Mouse (Mus musculus) urinary bladder, postnatal 4 days (tissue): Measurements from ENCODE around the gene Pemt.
A peak's percentile ranks its signal among the peaks of the same experiment; 100 is the strongest.

ENCODE experiments used
- DNase-seq, 2 experiments: peaks; one replicate each; pipeline ENCODE4 v3.0.0; 2021 to 2022; ENCODE audit warnings: low spot score in 2 of 2

Pemt gene

DNA sequence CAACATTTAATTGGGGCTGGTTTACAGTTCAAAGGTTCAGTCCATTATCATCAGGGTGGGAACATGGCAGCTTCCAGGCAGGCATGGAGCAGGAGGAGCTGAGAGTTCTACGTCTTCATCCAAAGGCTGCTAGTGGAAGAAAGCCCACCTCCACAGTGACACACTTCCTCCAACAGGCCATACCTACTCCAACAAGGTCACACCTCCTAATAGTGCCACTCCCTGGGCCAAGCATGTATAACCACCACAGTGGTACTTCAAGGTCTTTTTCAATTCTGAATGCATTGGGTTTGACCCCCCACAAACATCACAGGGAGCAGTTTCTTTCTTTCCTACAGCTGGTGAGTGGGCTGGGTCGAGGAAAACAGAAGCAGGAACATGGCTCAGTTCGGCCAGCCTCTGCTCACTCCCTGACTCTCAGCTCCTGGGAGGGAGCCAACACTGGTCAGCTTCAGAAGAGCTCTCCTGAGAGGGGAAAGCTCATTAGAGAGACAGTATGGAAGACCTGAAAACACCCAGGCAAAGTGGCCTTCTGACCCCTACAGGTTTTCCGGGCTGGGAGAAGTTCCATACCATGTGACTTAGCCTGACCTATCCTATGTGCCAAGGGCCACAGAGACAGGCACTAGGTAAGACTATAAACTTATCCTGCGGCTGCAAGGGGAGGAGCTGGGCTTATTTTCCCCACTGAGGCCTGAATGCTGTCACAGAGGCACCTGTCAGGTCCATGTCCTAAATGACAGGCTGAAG lies 44.9 kb downstream of the Pemt start:
- DNase-seq, result no peak

GRCm38 (mm10) chr11:59994318-59994717 lies 52.0 kb downstream of the Pemt start:
- DNase-seq, result no peak

DNA sequence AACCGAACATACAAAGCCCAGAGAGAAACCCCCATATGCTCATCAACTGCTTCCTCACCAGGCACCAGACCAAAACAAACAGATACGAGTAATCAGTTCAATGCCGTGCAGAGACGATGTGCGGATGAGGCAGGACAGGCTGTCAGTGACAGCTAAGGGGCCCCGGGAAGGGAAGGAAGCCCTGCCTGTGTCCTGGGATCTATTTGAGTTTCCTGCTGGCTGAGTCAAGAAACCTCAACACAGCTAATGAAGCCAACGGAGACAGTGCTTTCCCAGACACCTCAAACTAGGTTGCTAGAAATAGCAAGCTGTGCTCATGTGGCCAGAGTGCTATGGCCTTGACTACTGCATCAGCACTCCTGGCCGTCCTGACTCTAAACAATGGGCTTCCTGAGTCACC lies 54.9 kb downstream of the Pemt start:
- no peak for DNase-seq

DNA sequence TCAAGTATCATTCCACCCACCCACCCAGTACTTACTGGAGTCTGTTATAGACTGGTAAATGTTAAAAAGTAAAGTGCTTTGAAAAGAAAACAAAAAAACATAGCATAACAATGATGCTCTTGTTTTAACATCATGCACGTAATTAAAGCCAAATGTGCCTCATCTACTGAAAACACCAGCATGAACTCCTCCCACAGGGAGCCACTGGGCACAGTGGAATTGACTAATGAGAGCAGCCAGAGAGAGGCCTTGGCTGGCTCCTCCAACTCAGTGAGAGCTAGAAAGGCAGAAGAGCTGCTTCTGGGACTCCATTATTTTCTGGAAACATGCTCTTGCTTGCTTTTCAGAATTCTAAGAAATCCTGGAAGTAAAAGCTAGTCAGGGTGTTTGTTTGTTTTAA lies 56.9 kb downstream of the Pemt start:
- DNase-seq, result no peak

DNA sequence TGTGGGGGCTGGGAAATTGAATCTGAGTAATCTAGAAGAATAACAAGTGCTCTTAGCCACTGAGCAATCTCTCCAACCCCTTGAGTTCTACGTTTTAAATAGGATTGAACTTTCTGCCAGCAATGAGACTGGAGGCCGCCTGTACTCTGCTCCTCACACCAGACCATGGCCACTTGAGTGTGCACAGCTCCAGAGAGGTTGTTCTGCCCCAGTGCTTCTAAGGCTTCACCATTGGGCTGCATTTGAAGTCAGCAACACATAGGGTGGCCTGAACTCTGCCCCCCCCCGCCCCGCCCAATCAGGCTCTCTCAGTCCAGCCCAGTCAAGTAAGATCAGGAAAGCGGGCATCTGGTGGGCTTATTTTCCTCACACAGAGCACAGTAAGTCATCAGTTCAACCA lies 68.5 kb downstream of the Pemt start:
- no peak for DNase-seq

GRCm38 (mm10) chr11:59975241-59975640 lies 71.0 kb downstream of the Pemt start:
- no peak for DNase-seq

GRCm38 (mm10) chr11:59973389-59973788 lies 72.9 kb downstream of the Pemt start:
- no peak for DNase-seq

GRCm38 (mm10) chr11:59971691-59972090 lies 74.6 kb downstream of the Pemt start:
- DNase-seq, result no peak

DNA sequence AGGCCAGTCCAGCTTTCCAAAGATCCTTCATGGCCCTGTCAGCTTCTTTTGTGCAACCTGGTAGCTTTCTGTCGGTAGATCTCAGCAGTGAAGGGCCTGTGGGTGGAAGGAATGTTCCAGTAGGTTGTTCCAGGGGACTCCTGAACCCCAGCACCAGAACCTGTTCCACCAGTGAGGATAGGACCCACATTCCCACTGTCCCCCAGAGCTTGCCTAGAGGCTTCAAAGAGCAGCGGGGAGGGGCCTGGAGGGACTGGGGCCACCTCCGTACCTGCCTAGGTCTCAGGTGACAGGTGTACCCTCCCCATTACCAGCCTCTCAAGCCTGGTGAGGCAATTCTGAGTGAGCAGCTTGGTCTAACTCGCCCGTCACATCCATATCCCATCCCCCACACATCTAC lies 75.5 kb downstream of the Pemt start:
- DNase-seq, result no peak

DNA sequence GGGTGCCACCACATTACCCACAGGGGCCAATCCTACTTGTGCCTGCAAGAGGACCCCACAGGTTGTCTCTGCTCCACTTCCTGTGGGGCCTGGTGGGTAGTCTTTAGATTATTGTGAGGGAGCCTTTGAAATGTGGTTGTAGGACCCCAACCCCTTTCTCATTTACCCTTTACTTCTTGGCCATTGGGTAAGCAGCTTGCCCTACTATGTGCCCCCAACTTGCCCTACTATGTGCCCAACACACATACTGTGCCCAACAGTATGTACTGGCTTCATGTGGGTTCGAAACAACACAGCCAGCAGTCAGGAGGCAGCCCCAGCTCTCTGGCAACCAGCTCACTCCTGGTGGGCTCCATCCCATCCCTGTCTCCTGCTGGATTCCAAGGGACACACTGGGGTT lies 78.5 kb downstream of the Pemt start:
- DNase-seq, result no peak

GRCm38 (mm10) chr11:59966102-59966483 lies 80.2 kb downstream of the Pemt start:
- no peak for DNase-seq

DNA sequence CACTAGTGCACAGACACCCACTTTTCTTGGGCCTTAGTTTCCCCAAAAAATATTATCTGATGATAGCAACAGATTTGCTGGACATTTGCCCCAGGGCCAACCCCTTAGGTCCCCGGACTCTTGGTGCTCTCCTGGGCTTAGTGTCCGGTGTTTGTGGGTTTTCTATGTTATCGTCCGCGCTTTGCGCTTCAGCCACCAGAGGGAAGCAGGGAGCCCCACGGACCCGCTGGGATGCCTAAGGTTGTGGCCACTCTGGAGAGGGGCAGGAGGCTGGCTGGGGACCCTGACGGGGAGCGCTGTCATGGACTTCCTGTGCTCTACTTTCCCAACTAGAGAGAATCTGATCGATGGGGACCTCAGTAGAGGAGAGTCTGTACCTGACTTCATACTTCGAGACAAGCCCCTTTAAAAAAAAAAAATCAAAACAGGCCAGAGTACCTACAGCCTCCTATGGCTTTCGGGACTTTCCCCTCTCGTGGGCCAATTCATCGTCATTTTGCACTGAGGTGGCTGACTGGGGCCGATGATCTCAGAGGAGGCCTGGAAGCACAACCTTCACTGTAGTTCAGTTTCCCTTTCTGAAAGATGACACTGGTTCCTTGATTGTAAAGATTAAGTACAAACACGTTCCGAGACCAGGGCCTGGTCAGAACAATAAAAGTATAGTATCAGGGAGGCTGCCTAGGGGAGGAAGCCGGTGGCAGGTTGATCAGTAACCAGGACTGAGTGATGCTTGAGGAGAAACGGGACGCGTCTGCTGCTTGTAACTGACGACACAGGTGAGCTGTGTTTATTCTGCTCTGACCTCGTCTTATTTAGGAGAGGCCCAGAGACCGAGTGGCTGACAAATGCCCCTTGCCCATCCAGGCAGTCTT lies 80.8 kb downstream of the Pemt start:
- DNase-seq, result peak; percentile 73 to 83

DNA sequence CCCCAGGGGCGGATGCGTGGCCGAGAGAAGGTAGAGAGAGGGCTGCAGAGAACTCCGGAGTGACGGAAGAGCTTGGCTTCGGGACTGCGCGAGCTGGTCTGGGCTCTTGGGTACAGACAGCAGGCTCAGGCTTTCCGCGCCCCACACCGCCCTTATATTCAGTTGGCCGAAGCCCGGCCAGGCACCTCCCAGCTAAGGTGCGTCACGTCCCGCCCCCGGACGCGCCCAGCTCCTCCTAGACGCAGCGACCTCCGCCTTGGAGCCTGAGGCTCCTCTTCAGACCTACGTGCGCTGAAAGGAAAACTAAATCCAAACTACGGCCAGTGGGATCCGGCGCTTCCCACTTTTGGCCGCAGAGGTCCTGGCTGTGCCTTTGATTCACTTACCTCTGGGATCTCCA lies 81.5 kb downstream of the Pemt start, which contains the start of gene Rasd1:
Gene Rasd1 (minus strand): TSS at position 127 of the 400 bp plus-strand sequence.
- peak; percentile 83 for DNase-seq

DNA sequence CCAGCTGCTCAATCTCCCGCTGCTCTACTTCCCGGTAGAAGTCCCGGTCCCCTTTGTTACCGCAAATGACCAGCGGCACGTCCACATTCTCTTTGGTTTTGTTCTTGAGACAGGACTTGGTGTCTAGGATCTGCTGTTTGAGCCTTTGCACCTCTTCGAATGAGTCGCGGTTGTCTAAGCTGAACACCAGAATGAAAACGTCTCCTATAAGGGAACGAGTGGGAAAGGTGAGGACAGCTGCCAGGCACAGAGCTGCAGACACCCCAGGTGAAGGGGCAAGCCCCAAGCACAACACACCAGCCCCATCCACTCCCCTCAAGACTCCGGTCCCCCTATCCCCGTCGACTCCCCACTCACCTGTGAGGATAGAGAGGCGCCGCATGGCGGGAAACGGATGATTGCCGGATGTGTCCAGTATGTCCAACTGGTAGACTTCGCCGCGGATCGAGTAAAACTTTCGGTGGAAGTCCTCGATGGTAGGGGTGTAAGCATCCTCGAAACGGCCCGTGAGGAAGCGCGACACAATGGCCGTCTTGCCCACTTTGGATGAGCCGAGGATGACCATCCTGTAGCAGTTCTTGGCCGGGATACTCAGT lies 82.0 kb downstream of the Pemt start:
- DNase-seq, result peak in 1 of 2 experiments; percentile 61

DNA sequence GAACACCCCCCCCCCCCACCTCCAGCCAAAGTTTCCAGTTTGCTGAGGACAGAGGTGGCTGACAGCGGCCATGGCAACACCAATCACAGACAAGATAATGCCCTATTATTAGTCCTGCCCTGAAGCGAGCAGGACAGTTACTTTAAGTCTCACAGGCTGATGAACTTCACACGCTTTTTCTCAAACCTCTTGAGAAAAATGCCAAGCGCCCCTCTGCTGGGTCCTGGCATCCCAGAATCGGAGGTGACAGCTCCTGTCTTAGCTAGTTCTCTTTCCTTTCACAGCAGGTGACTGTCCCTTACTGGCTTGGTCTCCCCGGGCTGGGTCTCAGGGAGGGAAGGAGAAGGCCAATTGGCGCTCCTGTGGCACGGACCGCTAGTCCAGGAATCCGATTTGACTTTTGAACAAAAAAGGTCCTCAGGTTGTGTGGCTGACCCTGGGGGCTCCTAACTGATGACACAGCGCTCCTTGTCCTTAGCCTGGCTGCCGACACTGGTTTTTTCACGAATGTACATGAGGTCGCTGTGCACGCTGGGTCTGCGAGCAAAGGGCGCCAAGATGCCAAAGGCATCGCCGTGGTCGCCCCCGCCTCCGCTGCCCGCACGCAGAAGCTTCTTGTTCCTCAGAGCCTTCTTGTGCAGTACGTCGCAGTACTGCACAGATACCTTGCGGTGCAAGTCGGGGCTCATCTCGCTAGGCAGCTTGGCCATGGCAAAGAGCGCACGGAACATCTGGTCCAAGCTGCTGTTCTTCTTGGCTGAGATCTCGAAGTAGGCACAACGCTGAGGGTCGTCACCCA lies 82.7 kb downstream of the Pemt start:
- no peak for DNase-seq

DNA sequence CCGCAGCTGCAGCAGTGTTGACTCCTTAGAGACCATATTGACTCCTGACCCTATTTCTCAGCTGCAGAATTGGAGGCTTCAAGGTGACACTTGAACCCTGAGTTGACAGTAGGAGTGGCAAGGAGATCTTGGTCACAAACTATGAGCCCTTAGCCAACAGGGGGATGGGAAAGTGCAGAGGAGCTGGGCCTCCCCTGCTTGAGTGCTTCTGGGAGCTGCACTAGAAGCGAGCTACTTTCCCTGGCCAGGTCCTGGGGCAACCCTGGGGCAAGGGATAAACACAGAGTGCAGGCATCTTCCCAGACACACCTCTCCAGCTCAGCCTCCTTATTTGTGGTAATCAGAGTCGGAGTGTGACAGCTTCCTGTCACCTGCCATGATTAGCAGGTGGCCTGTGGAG lies 83.7 kb downstream of the Pemt start:
- no peak for DNase-seq

- DNase-seq, result no peak
These were observed 84.9 kb downstream of the Pemt start for GRCm38 (mm10) chr11:59961338-59961875.

- no peak for DNase-seq
These were observed 85.6 kb downstream of the Pemt start for GRCm38 (mm10) chr11:59960476-59961337.

- DNase-seq, result no peak
These were observed 86.8 kb downstream of the Pemt start for GRCm38 (mm10) chr11:59959453-59959852.

- DNase-seq, result no peak
These were observed 89.5 kb downstream of the Pemt start for GRCm38 (mm10) chr11:59956749-59957148.

DNA sequence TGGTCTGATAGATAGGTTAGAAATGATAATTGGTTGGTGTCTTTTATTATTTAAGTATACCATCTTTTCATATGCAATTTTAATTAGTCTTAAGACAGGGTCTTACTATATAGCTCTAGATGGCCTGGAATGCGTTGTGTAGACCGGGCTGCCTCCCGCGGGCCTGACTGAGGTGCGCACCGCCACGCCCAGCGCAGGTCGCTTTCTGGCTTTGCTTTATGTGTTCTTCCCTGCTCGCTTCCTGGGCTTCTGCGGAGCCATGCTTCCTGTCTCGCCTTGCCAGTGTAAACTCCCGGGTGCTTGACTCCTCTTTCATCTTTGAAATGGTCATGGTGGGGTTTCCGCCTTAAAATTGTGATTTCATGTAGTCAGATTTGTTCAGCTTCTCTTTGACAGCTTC lies 93.4 kb downstream of the Pemt start:
- DNase-seq, result no peak
